Mouse (Mus musculus) mouse embryonic stem cell (cell line): ENCODE results near the gene Gtf2a1l.

Experiments used
- in situ Hi-C, 2 experiments: fragments of 300-500 bp; cut with MboI; formaldehyde crosslinking; loops; 1 replicate in 1 of 2; 3 replicates in 1 of 2; pipeline ENCODE4 v1.14.3; 2019 to 2020; ENCODE audit warnings: low sequenced_read_pairs in 2 of 2, low pct_unique_long_range_greater_than_20kb in 1 of 2, mixed read lengths in 1 of 2; ENCODE audit not compliant: unreplicated experiment in 1 of 2

Gtf2a1l gene

DNA sequence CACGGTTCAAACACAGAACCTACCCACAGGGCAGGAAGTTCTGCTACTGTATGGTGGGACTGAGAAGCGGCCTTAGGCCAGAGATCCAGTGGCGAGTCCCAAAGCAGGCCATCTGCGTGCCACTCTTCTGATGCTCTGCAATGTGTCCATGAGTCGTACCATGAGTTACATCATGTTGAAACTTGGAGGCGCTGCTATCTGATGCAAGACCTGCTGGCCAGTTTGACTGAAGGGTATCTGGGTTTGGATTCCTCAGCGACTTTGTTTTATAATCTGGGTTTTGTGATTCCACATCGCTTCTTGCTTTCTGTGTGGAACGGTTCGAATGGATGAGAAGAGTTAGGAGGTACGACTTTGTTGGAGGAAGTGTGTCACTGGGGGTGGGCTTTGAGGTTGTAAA is 23.2 kb upstream of the Gtf2a1l start:
- in situ Hi-C loops, result loop anchor here in 1 of 2 experiments (25.0 kb wide), 1 partner anchor 383 kb away; no protein-coding TSS in a partner anchor

GRCm38 (mm10) chr17:88647149-88647548 is 21.3 kb upstream of the Gtf2a1l start:
- in situ Hi-C loops, result loop anchor here in 1 of 2 experiments (25.0 kb wide), 1 partner anchor 385 kb away; no protein-coding TSS in a partner anchor

DNA sequence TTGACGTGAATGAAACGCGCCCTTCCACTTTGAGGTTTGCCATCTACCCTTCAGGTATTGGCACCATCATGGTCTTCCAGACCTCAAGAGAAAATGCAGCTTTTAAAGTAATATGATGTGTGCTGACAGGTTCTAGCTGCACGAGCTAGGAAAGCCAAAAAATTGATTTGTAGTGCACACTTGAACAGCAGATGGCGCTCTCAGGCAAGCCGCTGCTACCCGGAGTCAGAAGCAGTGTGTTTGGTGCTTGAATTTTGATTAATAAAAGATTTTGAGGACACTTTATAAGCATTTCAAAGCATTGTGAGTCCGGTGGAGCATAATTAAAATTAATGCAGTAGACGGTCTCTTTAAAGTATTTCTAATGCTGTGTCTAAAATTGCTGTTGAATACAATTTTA is 16.4 kb upstream of the Gtf2a1l start:
- in situ Hi-C loops, result loop anchor here in 1 of 2 experiments (5.0 kb wide), 1 partner anchor 115 kb away; no protein-coding TSS in a partner anchor

- in situ Hi-C loops, result loop anchor here in 1 of 2 experiments (5.0 kb wide), 1 partner anchor 114 kb away; no protein-coding TSS in a partner anchor
These were observed 15.6 kb upstream of the Gtf2a1l start for GRCm38 (mm10) chr17:88652702-88653374.

GRCm38 (mm10) chr17:88653375-88653769 is 15.1 kb upstream of the Gtf2a1l start:
- in situ Hi-C loops, result loop anchor here in 1 of 2 experiments (5.0 kb wide), 1 partner anchor 114 kb away; no protein-coding TSS in a partner anchor

GRCm38 (mm10) chr17:88658510-88658909 is 9.9 kb upstream of the Gtf2a1l start:
- in situ Hi-C loops, result no loop called here

DNA sequence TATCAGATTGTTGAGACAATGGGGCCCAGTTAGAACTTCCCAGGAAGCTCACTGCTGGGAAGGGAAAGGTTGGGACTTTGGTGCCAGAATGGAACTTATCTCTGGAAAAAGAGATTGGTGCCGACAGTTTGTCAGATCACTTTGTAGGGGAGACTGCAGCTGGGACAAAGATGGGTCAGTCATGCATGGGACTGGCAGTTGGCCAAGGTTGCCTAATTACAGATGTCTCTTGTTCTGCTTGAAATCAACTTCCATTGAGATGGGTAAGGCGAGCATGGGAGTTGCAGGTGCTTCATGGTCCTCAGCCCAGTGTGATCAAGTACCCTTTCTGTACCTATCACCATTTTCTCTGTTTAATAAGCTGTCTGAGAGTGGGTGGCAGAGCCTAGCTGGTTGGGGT is 2.4 kb upstream of the Gtf2a1l start:
- in situ Hi-C loops, result no loop called here

- in situ Hi-C loops, result no loop called here
These were observed 1.5 kb downstream of the Gtf2a1l start for GRCm38 (mm10) chr17:88669921-88670320.

GRCm38 (mm10) chr17:88670800-88671199 is 2.3 kb downstream of the Gtf2a1l start:
- in situ Hi-C loops, result no loop called here

DNA sequence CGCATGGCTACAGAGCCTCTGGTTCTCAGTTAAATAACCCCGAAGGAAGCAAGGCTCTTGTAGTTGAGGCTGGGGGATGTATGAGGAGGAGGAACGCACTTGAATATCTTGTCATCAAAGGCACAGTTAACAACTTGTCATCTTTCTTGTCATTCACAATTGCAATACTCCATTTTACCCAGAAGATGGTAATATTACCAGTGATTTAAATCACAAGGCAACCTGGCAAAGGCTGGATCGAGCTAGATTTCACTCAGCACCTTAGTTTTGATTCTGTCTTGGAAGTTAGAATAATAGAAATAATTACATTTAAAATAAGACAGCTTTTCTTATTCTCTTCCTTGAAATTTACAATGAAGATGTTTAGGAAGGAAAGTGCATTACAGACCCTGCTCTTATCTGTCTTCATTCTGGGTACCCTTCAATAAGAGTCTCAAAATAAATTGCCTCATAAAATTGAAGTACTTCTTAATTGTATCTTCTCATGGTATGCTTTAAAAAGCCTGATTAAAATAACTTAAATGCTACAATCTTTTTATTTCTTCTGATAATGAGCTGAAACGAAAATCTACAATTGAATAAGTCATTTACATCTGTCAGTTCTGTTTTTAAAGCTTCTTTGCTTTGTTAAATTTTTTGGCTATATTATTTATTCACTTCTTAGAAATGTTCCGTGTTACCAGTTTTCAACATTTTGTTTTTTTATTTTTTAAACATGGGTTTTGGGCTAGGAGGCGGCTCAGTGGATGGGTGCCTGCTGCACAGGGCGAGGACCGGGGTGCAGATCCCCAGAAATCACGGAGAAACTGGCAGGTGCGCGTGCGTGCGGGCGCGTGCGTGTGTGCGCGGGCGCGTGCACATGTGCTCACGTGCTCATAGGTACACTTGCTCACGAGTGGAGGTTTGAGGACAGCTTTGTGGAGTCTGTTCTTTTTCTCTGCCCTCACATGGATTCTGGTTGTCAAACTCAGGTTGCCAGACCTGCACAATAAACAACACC is 7.2 kb downstream of the Gtf2a1l start:
- in situ Hi-C loops, result no loop called here

DNA sequence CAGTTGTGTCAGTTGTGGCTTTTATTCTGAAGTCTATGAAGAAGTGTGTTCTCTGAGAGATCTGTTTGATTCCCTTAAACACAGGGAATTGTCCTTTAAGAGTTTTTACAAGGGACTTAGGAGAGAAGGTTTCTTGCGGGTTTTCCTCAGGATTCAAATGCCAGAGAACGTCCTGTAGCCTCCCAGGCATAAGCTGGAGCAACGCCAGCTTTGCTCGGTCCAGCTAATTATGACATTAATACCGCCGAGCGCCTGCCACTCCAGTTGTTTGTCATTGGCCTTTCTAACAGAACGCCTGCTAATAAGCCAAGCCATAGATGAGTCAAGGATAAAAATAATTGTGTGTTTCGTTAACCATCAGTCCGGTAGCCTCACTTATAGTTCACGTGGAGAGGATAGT is 19.8 kb downstream of the Gtf2a1l start:
- in situ Hi-C loops, result no loop called here

GRCm38 (mm10) chr17:88696656-88697333 is 28.3 kb downstream of the Gtf2a1l start:
- in situ Hi-C loops, result no loop called here

GRCm38 (mm10) chr17:88700901-88701300 is 32.4 kb downstream of the Gtf2a1l start:
- in situ Hi-C loops, result no loop called here

DNA sequence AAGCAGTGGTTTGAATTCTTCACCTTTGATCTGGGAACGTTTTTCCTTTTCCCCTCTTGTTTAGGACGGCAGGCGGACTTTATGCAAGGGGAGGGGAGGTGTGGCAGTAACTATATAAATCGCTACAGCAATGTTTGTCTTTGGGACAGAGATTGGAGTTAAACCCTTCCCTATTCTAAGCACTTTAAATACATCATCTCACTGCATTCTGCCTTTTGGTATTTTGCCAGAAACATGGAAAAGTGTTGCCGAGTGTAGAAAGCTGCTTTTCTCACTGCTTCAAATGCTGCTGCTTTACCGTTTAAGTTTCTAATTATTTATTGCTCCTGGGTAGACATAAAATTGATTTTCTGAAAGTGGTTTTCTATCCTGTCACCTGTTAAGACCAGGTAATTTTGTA is 33.9 kb downstream of the Gtf2a1l start:
- in situ Hi-C loops, result no loop called here

GRCm38 (mm10) chr17:88703112-88703511 is 34.7 kb downstream of the Gtf2a1l start:
- in situ Hi-C loops, result no loop called here

DNA sequence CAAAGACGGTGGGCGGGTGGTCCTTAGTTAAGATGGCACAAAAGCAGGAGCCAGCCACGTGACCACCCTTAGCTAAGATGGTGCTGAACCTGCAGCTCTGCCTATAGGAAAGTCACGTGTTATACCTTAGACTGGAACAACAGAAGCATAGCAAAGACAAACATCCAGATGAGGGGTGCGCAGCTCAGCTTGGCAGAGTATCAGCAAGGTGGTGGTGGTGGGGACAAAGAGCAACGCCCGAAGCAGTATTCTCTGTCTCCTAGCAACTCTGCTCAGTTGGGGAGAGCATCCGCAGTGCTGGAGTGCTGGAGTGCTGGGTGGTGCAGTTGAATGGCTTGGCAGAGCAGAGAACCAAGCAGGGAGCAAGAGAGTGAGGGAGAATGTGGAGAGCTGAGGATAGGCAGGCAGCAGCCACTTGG is 37.8 kb downstream of the Gtf2a1l start:
- in situ Hi-C loops, result no loop called here

DNA sequence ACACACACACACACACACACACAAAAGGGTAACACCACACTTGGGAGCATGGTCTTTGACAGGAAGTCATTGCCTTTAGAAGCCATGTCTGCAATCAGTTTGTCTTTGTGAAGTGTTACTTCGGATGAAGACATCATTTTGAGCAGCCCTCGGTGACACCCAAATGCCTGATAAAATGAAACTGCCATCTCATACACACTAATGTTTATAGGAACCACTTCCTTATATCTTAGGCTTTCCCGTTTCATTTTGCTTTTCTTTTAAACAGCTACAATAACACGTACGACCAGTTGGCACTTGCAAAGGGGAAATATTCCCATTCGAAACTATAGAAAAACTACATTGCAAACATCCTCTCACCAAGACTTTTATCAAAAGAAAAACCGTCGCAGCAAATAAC is 81.2 kb downstream of the Gtf2a1l start:
- in situ Hi-C loops, result no loop called here

DNA sequence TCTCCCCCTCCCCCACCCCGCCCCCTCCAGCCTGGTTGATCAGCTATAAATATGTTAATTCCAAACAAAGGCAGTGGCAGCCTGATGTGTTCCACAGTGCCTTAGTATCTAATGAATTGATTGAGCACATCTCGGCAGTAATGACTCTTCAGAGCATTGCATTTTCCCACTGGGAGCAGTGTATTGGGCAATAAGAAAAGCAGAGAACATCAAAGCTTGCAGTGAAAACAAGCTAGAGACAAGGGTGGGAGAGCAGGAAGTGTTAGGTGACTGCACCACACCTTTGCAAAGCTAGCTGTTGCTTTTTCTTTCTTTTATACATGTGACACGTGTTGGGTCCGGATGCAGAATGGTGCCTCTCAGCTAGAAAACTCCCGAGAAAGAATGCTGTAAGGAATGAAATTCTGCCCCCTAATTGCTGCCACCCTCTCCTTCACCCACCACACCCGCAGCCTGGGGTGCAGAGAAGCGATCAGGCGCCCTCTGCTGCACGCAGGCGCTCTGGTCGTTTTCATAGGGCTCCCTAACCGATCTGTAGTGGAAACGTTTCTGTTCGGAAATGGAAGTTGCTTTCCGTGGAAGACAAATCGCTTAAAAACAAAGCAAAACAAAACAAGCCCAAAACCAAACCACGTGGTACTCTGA is 84.5 kb downstream of the Gtf2a1l start:
- in situ Hi-C loops, result no loop called here
